Mouse (Mus musculus): ENCODE results near the gene Xxylt1. TPM values are rescaled to one million over a fixed set of nuclear protein-coding genes. Genes with fewer than 3 reads are reported as not detected.

The Xxylt1 gene
- 4.2 and 15.6 TPM in 2 replicates for polyA plus RNA-seq (2021; fragmentation: Nextera tagmentation)
- long read RNA-seq, experiment 1, transcript Xxylt1-201 (4 exons, 3,470 nt) = major isoform, 12 of 28 reads
- long read RNA-seq, experiment 1, partial matches to known transcripts = 4 of 28 reads
- long read RNA-seq, experiment 1, other reads (novel, unspliced or antisense) = 12 of 28 reads
- long read RNA-seq, experiment 2, partial matches to known transcripts = 0 of 8 reads
- long read RNA-seq, experiment 2, other reads (novel, unspliced or antisense) = 7 of 8 reads

DNA sequence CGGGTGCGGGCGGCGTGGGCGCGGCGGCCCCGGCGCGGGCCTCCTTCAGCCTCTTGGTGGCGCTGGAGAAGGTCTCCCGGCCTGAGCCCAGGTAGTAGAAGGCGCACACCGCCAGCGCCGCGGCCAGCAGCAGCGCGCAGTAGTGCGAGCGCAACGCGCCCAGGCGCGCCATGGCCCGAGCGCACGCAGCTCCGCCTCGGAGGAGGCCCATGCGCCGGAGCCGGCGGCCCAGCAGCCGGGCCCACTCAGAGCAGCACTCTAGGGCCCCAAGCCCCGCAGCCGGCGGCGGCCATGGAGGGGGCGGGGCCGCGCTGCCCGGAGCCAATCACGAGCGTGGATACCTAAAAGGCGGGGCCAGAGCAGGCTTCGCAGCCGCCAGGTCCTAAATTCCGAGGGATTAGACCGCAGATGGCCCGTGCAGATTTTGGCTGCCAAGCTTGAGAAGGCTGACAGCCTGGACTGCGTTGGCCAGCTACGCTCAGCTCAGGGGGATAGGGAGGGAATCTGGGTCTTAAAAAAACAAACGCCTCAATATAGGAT lies at the start of gene Xxylt1:
Gene Xxylt1 (minus strand): TSS at position 308 of the 540 bp plus-strand sequence.

Other genes with a start within 250 kb of the Xxylt1 start
- 13.2 and 13.4 TPM in 2 replicates for gene Acap2, start 119.8 kb upstream of the Xxylt1 start, polyA plus RNA-seq (2021; fragmentation: Nextera tagmentation)
- gene Ppp1r2, start 193.8 kb upstream of the Xxylt1 start, polyA plus RNA-seq (2021; fragmentation: Nextera tagmentation) = 105 and 120 TPM in 2 replicates
- 274 and 367 TPM in 2 replicates for gene Apod, start 233.4 kb upstream of the Xxylt1 start, polyA plus RNA-seq (2021; fragmentation: Nextera tagmentation)

All from left cerebral cortex, adult 6 months (tissue).